Mouse (Mus musculus) liver, postnatal 0 days (tissue): ENCODE results near the gene Entpd5. TPM values are rescaled to one million over a fixed set of nuclear protein-coding genes. Genes with fewer than 3 reads are reported as not detected.

Experiments used
- ATAC-seq: fragments of 200-750 bp; cut with Nextera tagmentation; 2 replicates; pipeline ENCODE4 v1.8.0; 2017; ENCODE audit warnings: mild to moderate bottlenecking, moderate library complexity
- DNase-seq: peaks from one replicate; pipeline ENCODE4 v3.0.0-alpha.2; 2016
- H3K27ac ChIP-seq: fragments of 300-500 bp; sonication (generic); 2 replicates; pipeline ENCODE4 v1.5.1; 2014; ENCODE audit warnings: antibody characterized with exemption, moderate library complexity, mild to moderate bottlenecking, low read depth
- H3K27me3 ChIP-seq: fragments of 300-500 bp; sonication (generic); 2 replicates; pipeline ENCODE4 v1.6.1; 2014; ENCODE audit warnings: low read length, control low read depth, mixed read lengths; ENCODE audit not compliant: insufficient read depth
- H3K36me3 ChIP-seq: fragments of 300-500 bp; sonication (generic); replicated peaks from 2 replicates; pipeline ENCODE4 v1.6.1; 2014; ENCODE audit warnings: mild to moderate bottlenecking, control low read depth, low read length, moderate library complexity, mixed read lengths; ENCODE audit not compliant: insufficient read depth
- H3K4me1 ChIP-seq: fragments of 300-500 bp; sonication (generic); 2 replicates; pipeline ENCODE4 v1.6.1; 2014; ENCODE audit warnings: antibody characterized with exemption, mild to moderate bottlenecking, control low read depth; ENCODE audit not compliant: insufficient read depth
- H3K4me2 ChIP-seq: fragments of 300-500 bp; sonication (generic); 2 replicates; pipeline ENCODE4 v1.6.1; 2014; ENCODE audit warnings: low read depth, mild to moderate bottlenecking, low read length, moderate library complexity, mixed read lengths
- H3K4me3 ChIP-seq: fragments of 300-500 bp; sonication (generic); 2 replicates; pipeline ENCODE4 v1.5.1; 2014; ENCODE audit warnings: low read depth, low read length
- H3K9ac ChIP-seq: fragments of 300-500 bp; sonication (generic); replicated peaks from 2 replicates; pipeline ENCODE4 v1.6.1; 2014; ENCODE audit warnings: mild to moderate bottlenecking, moderate library complexity
- H3K9me3 ChIP-seq: fragments of 300-500 bp; sonication (generic); 2 replicates; pipeline ENCODE4 v1.6.1; 2016; ENCODE audit warnings: mild to moderate bottlenecking, control low read depth, low read length, mixed read lengths
- CTCF ChIP-seq: sonication (generic); IDR thresholded peaks from 2 replicates; pipeline ENCODE4 v1.5.1; 2016; ENCODE audit warnings: antibody characterized with exemption, low read depth
- EP300 ChIP-seq: IDR thresholded peaks from 2 replicates; pipeline ENCODE4 v1.6.1; 2016; ENCODE audit warnings: antibody characterized with exemption, low read depth, mild to moderate bottlenecking
- WGBS: fragments of 180-500 bp; shearing (Covaris S2); extraction: QIAGEN DNeasy Blood & Tissue Kit; methylation state at CpG from one replicate; pipeline ENCODE4 v1.1.7; 2014; ENCODE audit not compliant: insufficient replicate concordance; 5-methylcytosine and 5-hydroxymethylcytosine counted together
- polyA plus RNA-seq: library from polyadenylated mRNA; unstranded; fragments of >200 nt; fragmentation: Nextera tagmentation; extraction: Ambion mirVana; gene quantifications from 2 replicates; pipeline ENCODE4 v1.2.1, GENCODE M21; 2015

Gene Entpd5
- polyA plus RNA-seq, 1 experiment from 2014 or later: 24.8 TPM

DNA sequence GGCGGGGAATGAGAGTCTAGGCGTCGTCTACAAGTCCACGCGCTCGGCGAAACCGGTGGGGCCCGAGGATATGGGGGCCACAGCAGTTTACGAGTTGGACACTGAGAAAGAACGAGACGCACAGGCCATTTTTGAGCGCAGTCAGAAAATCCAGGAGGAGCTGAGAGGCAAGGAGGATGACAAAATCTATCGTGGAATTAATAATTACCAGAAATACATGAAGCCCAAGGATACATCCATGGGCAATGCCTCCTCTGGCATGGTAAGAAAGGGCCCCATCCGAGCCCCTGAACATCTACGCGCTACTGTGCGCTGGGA is 8.7 kb upstream of the Entpd5 start:
- Histone ChIP-seq H3K36me3 (no peaks in the 10 kb centered on the region), H3K4me1 (peaks cover 8% of the 10 kb centered on the region), H3K4me2 (peak overlapping the region; percentile 89), H3K9me3 (no peaks in the 10 kb centered on the region), H3K27ac (peak overlapping the region; percentile 90), H3K4me3 (peak overlapping the region; percentile 77), H3K9ac (peak overlapping the region; percentile 83), H3K27me3 (no peaks in the 10 kb centered on the region)
- DNase-seq (no peak), ATAC-seq (no peak)
- no peak for TF ChIP-seq CTCF
- TF ChIP-seq EP300: no peak
- WGBS: 36% methylated on average over 18 of the region's 18 CpGs

DNA sequence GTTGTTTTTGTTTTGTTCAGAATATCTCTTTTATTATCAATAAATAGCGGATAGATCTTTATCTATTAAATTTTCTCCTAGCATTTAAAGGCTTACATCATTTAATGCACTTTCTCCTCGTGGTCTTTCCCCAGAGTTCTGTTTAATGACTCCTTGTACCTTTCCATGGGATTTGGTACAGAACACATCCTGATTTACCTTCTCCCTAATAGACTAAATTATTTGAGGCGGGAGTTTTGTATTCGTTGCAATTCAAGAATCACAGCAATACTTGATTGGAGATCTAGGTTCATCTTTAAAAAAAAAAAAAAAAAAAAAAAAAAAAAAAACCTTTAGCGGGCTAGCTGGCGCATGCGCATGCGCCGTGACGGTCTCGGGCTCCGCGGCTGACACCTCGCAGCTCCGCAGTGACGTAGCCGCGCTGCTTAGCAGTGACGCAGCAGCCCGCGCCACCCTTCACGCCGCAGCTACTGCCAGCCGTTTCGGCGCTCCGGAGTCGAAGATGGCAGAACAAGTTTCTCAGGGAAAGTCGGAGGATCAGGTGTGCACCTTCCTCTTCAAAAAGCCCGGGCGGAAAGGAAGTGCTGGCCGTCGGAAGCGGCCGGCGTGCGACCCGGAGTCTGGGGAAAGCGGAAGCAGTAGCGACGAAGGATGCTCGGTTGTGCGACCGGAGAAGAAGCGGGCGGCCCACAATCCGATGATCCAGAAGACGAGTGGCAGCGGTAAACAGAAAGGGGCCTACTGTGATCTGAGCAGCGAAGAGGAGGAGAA is 8.2 kb upstream of the Entpd5 start, which contains the start of gene Rnf113a2:
Gene Rnf113a2, plus strand, starts transcription at position 363 of the 771 bp plus-strand sequence.
- TF ChIP-seq EP300: no peak
- no peak for TF ChIP-seq CTCF
- 3% methylated on average over 50 of the region's 50 CpGs for WGBS
- H3K9me3 ChIP-seq: no peaks in the 10 kb centered on the region
- ATAC-seq (peak; percentile 97), DNase-seq (peak; percentile 90)
- peak within 1 kb of the TSS; percentile 77 for H3K4me3 ChIP-seq
- H3K9ac ChIP-seq: peak within 1 kb of the TSS; percentile 83
- H3K27me3 ChIP-seq: no peaks in the 10 kb centered on the region
- no peaks in the 10 kb centered on the region for H3K36me3 ChIP-seq
- H3K4me1 ChIP-seq: peaks cover 8% of the 10 kb centered on the region
- H3K4me2 ChIP-seq: peak within 1 kb of the TSS; percentile 89
- H3K27ac ChIP-seq: peak within 1 kb of the TSS; percentile 90

DNA sequence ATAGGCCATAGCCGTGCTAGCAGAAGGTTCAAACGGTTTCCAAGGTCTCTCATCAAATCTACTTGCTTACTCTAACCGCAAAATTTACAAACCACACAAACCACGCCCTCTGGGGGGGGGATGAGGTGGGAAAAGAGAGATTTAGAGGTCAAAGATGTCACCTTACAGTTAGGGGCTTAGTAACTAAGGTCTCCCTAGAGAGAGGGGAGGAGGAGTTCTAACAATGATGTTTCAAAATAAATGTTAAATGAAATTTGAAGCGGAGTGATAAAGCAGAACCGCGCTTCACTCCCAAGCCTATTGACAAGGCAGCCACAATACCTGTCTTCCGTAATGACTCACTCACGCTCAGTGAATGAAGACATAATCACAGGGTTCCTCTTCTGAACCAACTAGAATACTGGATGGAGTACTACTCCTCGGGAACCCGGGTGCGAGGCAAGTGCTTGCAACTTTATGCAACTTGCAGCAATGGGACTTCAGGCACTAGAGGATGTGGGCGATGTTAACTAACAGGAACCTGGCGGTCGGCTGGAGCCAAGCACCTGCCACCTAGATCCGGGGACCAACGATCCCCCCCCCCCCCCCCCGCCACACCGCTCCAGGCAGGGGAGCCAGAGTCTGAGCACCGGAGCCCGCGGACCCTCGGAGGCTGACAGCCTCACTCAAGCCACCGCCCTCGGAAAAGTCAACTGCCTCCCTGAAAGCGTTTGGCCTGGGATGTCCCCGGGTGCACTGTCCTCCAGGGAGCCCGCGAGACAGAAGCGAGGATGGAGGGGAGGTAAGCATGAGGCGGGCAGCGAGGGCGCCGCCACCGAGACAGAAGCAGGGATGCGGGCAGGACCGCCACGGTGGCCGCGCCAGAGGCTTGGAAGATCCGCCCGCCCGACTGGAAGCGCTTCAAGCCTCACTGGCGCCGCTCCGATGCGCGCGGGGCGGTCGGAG is 683 bp downstream of the Entpd5 start:
- peak; percentile 67 for DNase-seq
- WGBS: 1% methylated on average over 45 of the region's 52 CpGs
- H3K9me3 ChIP-seq: no peaks in the 10 kb centered on the region

DNA sequence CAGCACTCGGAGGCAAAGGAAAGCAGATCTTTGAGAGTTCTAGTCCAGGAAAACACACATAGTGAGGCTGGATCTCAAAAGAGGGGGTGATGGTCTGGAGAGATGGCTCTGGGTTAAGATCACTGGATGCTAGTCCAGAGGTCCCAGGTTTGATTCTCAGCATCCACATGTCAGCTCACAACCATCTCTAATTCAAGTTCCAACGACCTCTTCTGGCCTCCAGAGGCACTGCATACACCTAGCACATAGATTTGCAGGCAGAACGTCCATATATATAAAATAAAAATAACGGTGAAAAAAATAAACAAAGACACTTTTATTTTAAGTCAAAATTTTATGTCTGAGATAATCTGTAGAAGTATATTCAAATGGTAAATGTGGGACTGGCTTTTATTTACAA is 1.6 kb downstream of the Entpd5 start:
- H3K4me2 ChIP-seq: no peak overlapping the region
- TF ChIP-seq EP300 (no peak), CTCF (no peak)
- no peak for DNase-seq

More for the DNA sequence above, 683 bp downstream of the Entpd5 start:
- H3K4me3 ChIP-seq: peak overlapping the region; percentile 76
- H3K27ac ChIP-seq: peak overlapping the region; percentile 93
- peak; percentile 66 for ATAC-seq
- H3K36me3 ChIP-seq: no peaks in the 10 kb centered on the region
- no peak for TF ChIP-seq EP300
- TF ChIP-seq CTCF: 0 out of 2 replicates have a peak, but pooled peaks have one; percentile 8
- H3K9ac ChIP-seq: peak overlapping the region; percentile 80
- peaks cover 11% of the 10 kb centered on the region for H3K4me1 ChIP-seq
- H3K4me2 ChIP-seq: peak overlapping the region; percentile 96
- no peaks in the 10 kb centered on the region for H3K27me3 ChIP-seq

DNA sequence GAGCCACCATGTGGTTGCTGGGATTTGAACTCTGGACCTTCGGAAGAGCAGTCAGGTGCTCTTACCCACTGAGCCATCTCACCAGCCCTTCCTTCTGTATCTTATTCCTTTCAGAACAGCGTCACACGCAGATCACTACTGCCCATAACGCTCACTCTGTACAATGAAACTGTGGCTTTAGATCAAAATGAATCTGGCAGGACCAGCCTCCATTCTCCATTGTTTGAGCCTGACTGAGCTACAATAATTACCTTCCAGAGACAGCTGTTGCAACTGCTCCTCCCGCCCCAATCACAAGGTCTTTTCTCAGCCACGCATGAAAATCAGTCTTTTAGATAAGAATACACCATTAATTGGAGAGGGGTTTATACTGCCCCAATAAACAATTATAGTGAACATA is 4.3 kb downstream of the Entpd5 start:
- no peaks in the 10 kb centered on the region for H3K36me3 ChIP-seq
- no peak overlapping the region for H3K4me2 ChIP-seq
- no peak overlapping the region for H3K4me3 ChIP-seq
- WGBS: 88% methylated on average over 6 of the region's 6 CpGs
- H3K27me3 ChIP-seq: no peaks in the 10 kb centered on the region
- no peak for TF ChIP-seq CTCF
- no peak for TF ChIP-seq EP300
- H3K27ac ChIP-seq: no peak overlapping the region
- H3K4me1 ChIP-seq: peaks cover 15% of the 10 kb centered on the region
- H3K9me3 ChIP-seq: no peaks in the 10 kb centered on the region
- ATAC-seq: no peak
- DNase-seq: no peak
- H3K9ac ChIP-seq: no peak overlapping the region

More for the DNA sequence above, 1.6 kb downstream of the Entpd5 start:
- no peak for ATAC-seq
- no peak overlapping the region for H3K27ac ChIP-seq
- H3K9ac ChIP-seq: no peak overlapping the region
- no peaks in the 10 kb centered on the region for H3K36me3 ChIP-seq
- 59% methylated on average over 4 of the region's 4 CpGs for WGBS
- H3K9me3 ChIP-seq: no peaks in the 10 kb centered on the region
- H3K27me3 ChIP-seq: no peaks in the 10 kb centered on the region
- peaks cover 11% of the 10 kb centered on the region for H3K4me1 ChIP-seq
- H3K4me3 ChIP-seq: no peak overlapping the region

DNA sequence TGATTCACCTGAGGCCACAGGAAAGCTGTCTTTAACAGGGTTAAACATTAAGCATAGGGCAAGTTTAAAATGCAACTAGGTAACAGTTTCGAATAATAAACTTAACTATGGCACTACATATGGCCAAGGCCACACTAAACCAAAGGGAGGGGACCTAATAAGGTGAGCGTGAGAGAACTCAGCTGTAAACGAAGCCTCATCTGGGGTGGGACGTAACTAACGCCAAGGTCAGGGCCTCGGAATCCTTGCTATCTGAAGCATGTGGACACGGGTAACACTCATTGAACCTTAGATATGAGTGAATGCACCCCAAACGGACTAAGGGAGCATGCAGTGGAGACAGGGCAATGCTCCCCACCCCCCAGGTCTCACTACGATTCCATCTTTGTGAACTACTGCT is 5.9 kb downstream of the Entpd5 start:
- ATAC-seq: 0 out of 2 replicates have a peak, but pooled peaks have one; percentile 9
- H3K27ac ChIP-seq: peak overlapping the region; percentile 68

More for the DNA sequence above, 5.9 kb downstream of the Entpd5 start:
- DNase-seq: no peak
- H3K27me3 ChIP-seq: no peaks in the 10 kb centered on the region
- peaks cover 10% of the 10 kb centered on the region for H3K4me1 ChIP-seq
- H3K4me3 ChIP-seq: no peak overlapping the region
- 60% methylated on average over 9 of the region's 9 CpGs for WGBS
- H3K4me2 ChIP-seq: peak overlapping the region; percentile 38; the same call in 1 of the 2 replicates
- H3K9ac ChIP-seq: no peak overlapping the region
- H3K9me3 ChIP-seq: no peaks in the 10 kb centered on the region
- no peak for TF ChIP-seq EP300
- H3K36me3 ChIP-seq: no peaks in the 10 kb centered on the region
